Mouse (Mus musculus): Measurements from ENCODE around the gene Ttc28. TPM values are rescaled to one million over a fixed set of nuclear protein-coding genes. Genes with fewer than 3 reads are reported as not detected.

Ttc28 gene
- polyA plus RNA-seq, 1 experiment: 3.4 TPM

DNA sequence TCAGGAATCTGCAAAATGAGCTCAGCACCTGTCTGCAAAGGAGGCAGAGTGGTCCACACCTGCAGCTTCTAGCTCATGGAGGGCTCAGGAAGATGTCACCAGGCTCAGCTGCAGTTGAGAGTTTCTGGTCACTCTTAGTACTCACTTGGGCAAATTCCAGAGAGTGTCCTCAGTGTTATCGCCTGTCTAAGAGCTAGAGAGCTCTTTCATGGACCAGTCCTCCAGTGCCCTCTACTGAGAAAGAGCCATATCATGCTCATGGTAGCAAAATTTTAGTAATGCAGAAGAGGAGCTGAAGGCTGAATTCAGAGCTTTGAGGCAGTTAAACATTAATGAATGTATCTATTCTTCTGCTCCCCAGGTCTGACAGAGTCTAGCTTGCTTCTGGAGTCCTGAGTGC is 43.7 kb downstream of the Ttc28 start:
- H3ac ChIP-seq (ENCODE audit: control insufficient read depth, insufficient read length, low read depth): no peak overlapping the region
- no peaks in the 10 kb centered on the region for H3K79me2 ChIP-seq (ENCODE audit: control insufficient read depth, insufficient read depth)
- H3K36me3 ChIP-seq (ENCODE audit: control insufficient read depth, insufficient read depth): no peaks in the 10 kb centered on the region
- H3K79me3 ChIP-seq (ENCODE audit: low read depth): no peaks in the 10 kb centered on the region
- TF ChIP-seq MYOG (IDR thresholded peaks at IDR 0.05; ENCODE audit: control insufficient read depth, extremely low read depth, insufficient read length) (no peak), CEBPB (IDR thresholded peaks at IDR 0.05; ENCODE audit: low read depth) (no peak), USF1 (IDR thresholded peaks at IDR 0.05; ENCODE audit: low read depth) (no peak), MAX (IDR thresholded peaks at IDR 0.05) (no peak), MYOD1 (IDR thresholded peaks at IDR 0.05; ENCODE audit: control insufficient read depth, insufficient read length, low read depth) (no peak), CTCF (IDR thresholded peaks at IDR 0.05; ENCODE audit: control insufficient read depth, insufficient read depth, insufficient read length) (no peak), FOSL1 (IDR thresholded peaks at IDR 0.05; ENCODE audit: insufficient read depth, low read length, poor library complexity, severe bottlenecking) (no peak)
- H3K27me3 ChIP-seq (ENCODE audit: control insufficient read depth, insufficient read depth, insufficient read length): no peaks in the 10 kb centered on the region
- no peak overlapping the region for H3K4me3 ChIP-seq (ENCODE audit: insufficient read depth, poor library complexity, severe bottlenecking)

DNA sequence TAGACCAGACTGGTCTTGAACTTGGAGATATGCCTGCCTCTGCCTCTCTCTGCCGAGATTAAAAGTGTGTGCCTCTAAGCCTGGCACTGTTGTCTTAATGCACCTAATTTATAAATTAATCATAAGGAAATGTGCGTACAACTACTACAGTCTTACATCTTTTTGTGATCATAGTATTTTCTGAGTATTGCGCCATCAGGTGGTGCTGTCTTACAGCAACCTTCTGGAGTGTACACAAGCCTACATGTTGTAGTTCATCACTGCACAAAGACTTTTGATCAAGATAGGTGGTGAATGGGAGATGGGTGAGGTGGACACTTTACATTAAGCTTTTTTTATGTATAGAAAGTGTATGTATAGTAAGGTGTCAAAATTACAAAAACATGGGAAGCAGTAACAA is 45.0 kb downstream of the Ttc28 start:
- H3ac ChIP-seq (ENCODE audit: control insufficient read depth, insufficient read length, low read depth): no peak overlapping the region
- H3K27me3 ChIP-seq (ENCODE audit: control insufficient read depth, insufficient read depth, insufficient read length): no peaks in the 10 kb centered on the region
- H3K79me3 ChIP-seq (ENCODE audit: low read depth): no peaks in the 10 kb centered on the region
- no peaks in the 10 kb centered on the region for H3K36me3 ChIP-seq (ENCODE audit: control insufficient read depth, insufficient read depth)
- H3K79me2 ChIP-seq (ENCODE audit: control insufficient read depth, insufficient read depth): no peaks in the 10 kb centered on the region
- TF ChIP-seq CEBPB (IDR thresholded peaks at IDR 0.05; ENCODE audit: low read depth): peak; percentile 38
- TF ChIP-seq USF1 (IDR thresholded peaks at IDR 0.05; ENCODE audit: low read depth): no peak
- no peak for TF ChIP-seq MAX (IDR thresholded peaks at IDR 0.05)
- no peak overlapping the region for H3K4me3 ChIP-seq (ENCODE audit: insufficient read depth, poor library complexity, severe bottlenecking)

DNA sequence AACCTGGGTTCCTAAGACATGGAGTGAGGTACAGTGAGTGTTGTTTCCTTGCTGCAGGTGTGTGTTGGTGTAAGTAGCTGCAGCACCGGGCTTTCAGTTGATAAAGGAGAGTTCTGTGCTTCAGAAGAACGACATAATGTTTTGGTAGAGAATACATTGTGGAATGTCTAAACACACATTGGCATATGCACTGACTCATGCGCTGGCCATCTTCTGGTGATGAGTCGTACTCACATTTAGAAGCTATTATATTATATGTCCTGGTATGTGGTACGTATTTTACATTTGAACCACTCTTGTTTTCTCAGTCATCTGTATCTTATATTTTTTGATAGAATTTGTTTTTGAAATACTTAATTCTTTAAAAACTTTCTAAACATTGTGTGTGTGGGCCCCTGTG is 46.2 kb downstream of the Ttc28 start:
- H3K79me2 ChIP-seq (ENCODE audit: control insufficient read depth, insufficient read depth): no peaks in the 10 kb centered on the region
- no peak overlapping the region for H3K4me3 ChIP-seq (ENCODE audit: insufficient read depth, poor library complexity, severe bottlenecking)
- H3ac ChIP-seq (ENCODE audit: control insufficient read depth, insufficient read length, low read depth): no peak overlapping the region
- H3K27me3 ChIP-seq (ENCODE audit: control insufficient read depth, insufficient read depth, insufficient read length): no peaks in the 10 kb centered on the region
- H3K36me3 ChIP-seq (ENCODE audit: control insufficient read depth, insufficient read depth): no peaks in the 10 kb centered on the region
- H3K79me3 ChIP-seq (ENCODE audit: low read depth): no peaks in the 10 kb centered on the region
- TF ChIP-seq MAX (IDR thresholded peaks at IDR 0.05): no peak
- TF ChIP-seq CTCF (IDR thresholded peaks at IDR 0.05; ENCODE audit: control insufficient read depth, insufficient read depth, insufficient read length): no peak
- no peak for TF ChIP-seq MYOD1 (IDR thresholded peaks at IDR 0.05; ENCODE audit: control insufficient read depth, insufficient read length, low read depth)

DNA sequence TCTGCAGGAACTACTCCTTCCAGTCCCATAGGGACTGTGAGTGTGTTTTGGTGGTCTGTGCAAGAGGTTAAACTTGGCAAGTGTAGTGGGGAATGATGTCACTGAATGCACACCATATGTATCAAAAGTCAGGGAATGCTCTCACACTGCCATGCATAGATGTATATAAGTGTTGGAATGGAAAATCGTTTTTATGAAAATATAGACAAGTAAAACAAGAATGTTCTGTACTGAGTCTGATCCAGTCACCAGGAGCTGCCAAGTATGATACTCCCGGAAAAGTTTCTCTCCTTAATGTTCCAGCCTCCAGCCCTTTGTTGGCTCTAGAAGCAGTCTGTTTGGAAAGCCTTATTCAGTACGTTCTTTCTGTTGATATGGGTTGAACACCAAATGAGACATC is 48.7 kb downstream of the Ttc28 start:
- Histone ChIP-seq H3K79me2 (ENCODE audit: control insufficient read depth, insufficient read depth) (no peaks in the 10 kb centered on the region), H3K36me3 (ENCODE audit: control insufficient read depth, insufficient read depth) (no peaks in the 10 kb centered on the region), H3ac (ENCODE audit: control insufficient read depth, insufficient read length, low read depth) (no peak overlapping the region), H3K4me3 (ENCODE audit: insufficient read depth, poor library complexity, severe bottlenecking) (no peak overlapping the region), H3K79me3 (ENCODE audit: low read depth) (no peaks in the 10 kb centered on the region), H3K27me3 (ENCODE audit: control insufficient read depth, insufficient read depth, insufficient read length) (no peaks in the 10 kb centered on the region)
- TF ChIP-seq CEBPB (IDR thresholded peaks at IDR 0.05; ENCODE audit: low read depth): no peak
- no peak for TF ChIP-seq MYOD1 (IDR thresholded peaks at IDR 0.05; ENCODE audit: control insufficient read depth, insufficient read length, low read depth)
- no peak for TF ChIP-seq MAX (IDR thresholded peaks at IDR 0.05)
- no peak for TF ChIP-seq USF1 (IDR thresholded peaks at IDR 0.05; ENCODE audit: low read depth)
- no peak for TF ChIP-seq FOSL1 (IDR thresholded peaks at IDR 0.05; ENCODE audit: insufficient read depth, low read length, poor library complexity, severe bottlenecking)
- TF ChIP-seq MYOG (IDR thresholded peaks at IDR 0.05; ENCODE audit: control insufficient read depth, extremely low read depth, insufficient read length): no peak
- TF ChIP-seq CTCF (IDR thresholded peaks at IDR 0.05; ENCODE audit: control insufficient read depth, insufficient read depth, insufficient read length): no peak

DNA sequence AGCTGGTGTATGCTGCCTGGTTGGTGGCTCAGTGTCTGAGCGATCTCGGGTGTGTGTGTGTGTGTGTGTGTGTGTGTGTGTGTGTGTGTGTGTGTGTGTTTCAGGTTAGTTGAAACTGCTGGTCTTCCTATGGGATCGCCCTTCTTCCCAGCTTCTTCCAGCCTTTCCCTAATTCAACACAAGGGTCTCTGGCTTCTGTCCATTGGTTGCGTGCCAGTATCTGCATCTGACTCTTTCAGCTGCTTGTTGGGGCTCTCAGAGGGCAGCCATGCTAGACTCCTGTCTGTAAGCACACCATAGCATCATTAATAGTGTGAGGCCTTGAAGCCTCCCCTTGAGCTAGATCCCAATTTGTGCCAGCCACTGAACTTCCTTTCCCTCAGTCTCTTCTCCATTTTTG is 49.7 kb downstream of the Ttc28 start:
- Histone ChIP-seq H3K27me3 (ENCODE audit: control insufficient read depth, insufficient read depth, insufficient read length) (no peaks in the 10 kb centered on the region), H3K4me3 (ENCODE audit: insufficient read depth, poor library complexity, severe bottlenecking) (no peak overlapping the region), H3K79me3 (ENCODE audit: low read depth) (no peaks in the 10 kb centered on the region), H3K36me3 (ENCODE audit: control insufficient read depth, insufficient read depth) (no peaks in the 10 kb centered on the region), H3ac (ENCODE audit: control insufficient read depth, insufficient read length, low read depth) (no peak overlapping the region), H3K79me2 (ENCODE audit: control insufficient read depth, insufficient read depth) (no peaks in the 10 kb centered on the region)
- TF ChIP-seq FOSL1 (IDR thresholded peaks at IDR 0.05; ENCODE audit: insufficient read depth, low read length, poor library complexity, severe bottlenecking) (no peak), MYOD1 (IDR thresholded peaks at IDR 0.05; ENCODE audit: control insufficient read depth, insufficient read length, low read depth) (no peak)

DNA sequence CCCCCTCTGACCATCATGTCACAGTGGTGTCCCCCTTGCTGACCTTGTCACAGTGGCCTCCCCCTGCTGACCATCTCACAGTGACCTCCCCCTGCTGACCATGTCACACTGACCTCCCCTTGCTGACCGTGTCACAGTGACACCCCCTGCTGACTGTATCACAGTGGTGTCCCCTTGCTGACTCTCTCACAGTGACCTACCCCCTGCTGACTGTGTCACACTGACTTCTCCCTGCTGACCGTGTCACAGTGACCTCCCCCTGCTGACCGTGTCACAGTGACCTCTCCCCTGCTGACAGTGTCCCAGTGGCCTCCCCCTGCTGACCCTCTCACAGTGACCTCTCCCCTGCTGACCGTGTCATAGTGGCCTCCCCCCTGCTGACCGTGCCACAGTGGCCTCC is 57.0 kb downstream of the Ttc28 start:
- TF ChIP-seq MAX (IDR thresholded peaks at IDR 0.05) (no peak), MYOG (IDR thresholded peaks at IDR 0.05; ENCODE audit: control insufficient read depth, extremely low read depth, insufficient read length) (no peak), FOSL1 (IDR thresholded peaks at IDR 0.05; ENCODE audit: insufficient read depth, low read length, poor library complexity, severe bottlenecking) (no peak), USF1 (IDR thresholded peaks at IDR 0.05; ENCODE audit: low read depth) (no peak), CTCF (IDR thresholded peaks at IDR 0.05; ENCODE audit: control insufficient read depth, insufficient read depth, insufficient read length) (no peak), CEBPB (IDR thresholded peaks at IDR 0.05; ENCODE audit: low read depth) (no peak), MYOD1 (IDR thresholded peaks at IDR 0.05; ENCODE audit: control insufficient read depth, insufficient read length, low read depth) (no peak)

More for the DNA sequence above, 57.0 kb downstream of the Ttc28 start:
- Histone ChIP-seq H3K36me3 (ENCODE audit: control insufficient read depth, insufficient read depth) (no peaks in the 10 kb centered on the region), H3ac (ENCODE audit: control insufficient read depth, insufficient read length, low read depth) (no peak overlapping the region), H3K79me3 (ENCODE audit: low read depth) (no peaks in the 10 kb centered on the region), H3K27me3 (ENCODE audit: control insufficient read depth, insufficient read depth, insufficient read length) (no peaks in the 10 kb centered on the region), H3K4me3 (ENCODE audit: insufficient read depth, poor library complexity, severe bottlenecking) (no peak overlapping the region), H3K79me2 (ENCODE audit: control insufficient read depth, insufficient read depth) (no peaks in the 10 kb centered on the region)
